Mouse (Mus musculus) ES-E14 (cell line): ENCODE measurements around the gene Adap2. TPM values are rescaled to one million over a fixed set of nuclear protein-coding genes. Genes with fewer than 3 reads are reported as not detected.
A peak's percentile ranks its signal among the peaks of the same experiment; 100 is the strongest.

Source experiments
- DNase-seq: peaks from one replicate; pipeline ENCODE4 v3.0.0-alpha.2; 2013; ENCODE audit warnings: low read depth, low spot score
- H3K27ac ChIP-seq: 2 replicates; pipeline ENCODE4 v1.5.1; 2012; ENCODE audit warnings: low read depth, mild to moderate bottlenecking, low read length, moderate library complexity, mixed read lengths; ENCODE audit not compliant: poor library complexity, insufficient read depth, severe bottlenecking
- H3K36me3 ChIP-seq: 2 replicates; pipeline ENCODE4 v1.6.1; 2012; ENCODE audit warnings: mild to moderate bottlenecking, low read length, moderate library complexity, mixed read lengths; ENCODE audit not compliant: control insufficient read depth, poor library complexity, insufficient read depth, severe bottlenecking
- H3K4me1 ChIP-seq, 2 experiments: fragments of 150-350 bp in 1 of 2; sonication (generic) in 1 of 2; 2 replicates each; pipeline ENCODE4 v1.6.1; 2012; ENCODE audit warnings: low read length in 2 of 2, mild to moderate bottlenecking in 1 of 2, mixed read lengths in 1 of 2; ENCODE audit not compliant: control insufficient read depth in 2 of 2, insufficient read depth in 2 of 2, poor library complexity in 1 of 2
- H3K4me3 ChIP-seq, 2 experiments: fragments of 150-350 bp in 1 of 2; sonication (generic) in 1 of 2; 2 replicates each; pipeline ENCODE4 v1.5.1; 2012; ENCODE audit warnings: low read length in 2 of 2, low read depth in 1 of 2, mild to moderate bottlenecking in 1 of 2, mixed read lengths in 1 of 2; ENCODE audit not compliant: insufficient read depth in 1 of 2, poor library complexity in 1 of 2, severe bottlenecking in 1 of 2
- H3K9ac ChIP-seq: 2 replicates; pipeline ENCODE4 v1.6.1; 2012; ENCODE audit warnings: low read depth, mild to moderate bottlenecking, low read length, mixed read lengths; ENCODE audit not compliant: poor library complexity, insufficient read depth, severe bottlenecking
- H3K9me3 ChIP-seq: fragments of 150-350 bp; sonication (generic); 2 replicates; pipeline ENCODE4 v1.6.1; 2012; ENCODE audit warnings: low read depth, mild to moderate bottlenecking, low read length; ENCODE audit not compliant: control insufficient read depth, insufficient read depth
- CHD2 ChIP-seq: IDR thresholded peaks from 2 replicates; pipeline ENCODE4 v1.6.1; 2014; ENCODE audit warnings: mild to moderate bottlenecking, low read depth, low read length, inconsistent platforms
- HCFC1 ChIP-seq: IDR thresholded peaks from 2 replicates; pipeline ENCODE4 v1.6.1; 2012; ENCODE audit warnings: low read length, inconsistent platforms, borderline replicate concordance; ENCODE audit not compliant: insufficient read depth
- MAFK ChIP-seq: IDR thresholded peaks from 2 replicates; pipeline ENCODE4 v1.6.1; 2014; ENCODE audit warnings: mild to moderate bottlenecking, low read depth, low read length, inconsistent platforms; ENCODE audit not compliant: insufficient read depth
- ZC3H11A ChIP-seq: IDR thresholded peaks from 2 replicates; pipeline ENCODE4 v1.6.1; 2012; ENCODE audit warnings: low read depth, mild to moderate bottlenecking, inconsistent platforms, low read length, borderline replicate concordance
- ZNF384 ChIP-seq: IDR thresholded peaks from 2 replicates; pipeline ENCODE4 v1.6.1; 2012; ENCODE audit warnings: low read depth, low read length, inconsistent platforms
- in situ Hi-C, 2 experiments: fragments of 600-800 bp; cut with MboI; formaldehyde crosslinking; loops; one replicate each; pipeline ENCODE4 v1.15.1; 2025; ENCODE audit warnings: low sequenced_read_pairs in 2 of 2, inconsistent platforms in 1 of 2; ENCODE audit not compliant: unreplicated experiment in 2 of 2
- total RNA-seq: library from RNA; depleted of rRNA; stranded (reverse); fragments of 300-350 nt; gene quantifications from 2 replicates; pipeline ENCODE4 v1.2.3, GENCODE M21; 2012

The Adap2 gene
- total RNA-seq, 1 experiment: 2.8 TPM

- TF ChIP-seq ZNF384: no peak
- no peak for TF ChIP-seq MAFK
- TF ChIP-seq ZC3H11A: no peak
- no peak for TF ChIP-seq HCFC1
- no peak for TF ChIP-seq CHD2
- in situ Hi-C loops: no loop called here
- no peak overlapping the region for H3K4me3 ChIP-seq
These were observed 50.1 kb downstream of the Adap2 start for GRCm38 (mm10) chr11:80204037-80204436.

GRCm38 (mm10) chr11:80204941-80205340, 51.0 kb downstream of the Adap2 start:
- H3K27ac ChIP-seq: no peak overlapping the region
- no peak for DNase-seq
- no peak overlapping the region for H3K9ac ChIP-seq
- peaks cover 0 to 2% of the 10 kb centered on the region in 2 experiments; a peak in 2 of 4 replicates for H3K4me1 ChIP-seq
- no peaks in the 10 kb centered on the region for H3K9me3 ChIP-seq
- in situ Hi-C loops: no loop called here
- no peak overlapping the region for H3K4me3 ChIP-seq
- H3K36me3 ChIP-seq: no peaks in the 10 kb centered on the region
- TF ChIP-seq HCFC1 (no peak), ZC3H11A (no peak), MAFK (no peak), ZNF384 (no peak), CHD2 (no peak)

More at GRCm38 (mm10) chr11:80204037-80204436, 50.1 kb downstream of the Adap2 start:
- Histone ChIP-seq H3K4me1 (no peaks in the 10 kb centered on the region; a peak in 1 of 4 replicates), H3K9me3 (no peaks in the 10 kb centered on the region), H3K9ac (no peak overlapping the region), H3K36me3 (no peaks in the 10 kb centered on the region), H3K27ac (no peak overlapping the region)
- DNase-seq: no peak

- no peak for DNase-seq
- Histone ChIP-seq H3K27ac (no peak overlapping the region), H3K9me3 (no peaks in the 10 kb centered on the region), H3K9ac (no peak overlapping the region; the same call in 1 of the 2 replicates), H3K36me3 (peaks cover 2% of the 10 kb centered on the region; the same call in 1 of the 2 replicates), H3K4me3 (peak overlapping the region in 1 of 2 experiments; percentile 99; a peak in 1 of 4 replicates), H3K4me1 (peaks cover 2% of the 10 kb centered on the region in 2 experiments; a peak in 3 of 4 replicates)
- TF ChIP-seq ZNF384 (no peak), CHD2 (no peak), ZC3H11A (no peak), MAFK (no peak), HCFC1 (no peak)
- in situ Hi-C loops: no loop called here
These were observed 54.6 kb downstream of the Adap2 start for GRCm38 (mm10) chr11:80208465-80208859.

- DNase-seq: peak; percentile 94
- Histone ChIP-seq H3K9ac (peak within 1 kb of the TSS; percentile 94), H3K9me3 (no peaks in the 10 kb centered on the region), H3K4me3 (peak within 1 kb of the TSS; percentile 87 to 99), H3K4me1 (peaks cover 2% of the 10 kb centered on the region in 2 experiments; a peak in 3 of 4 replicates), H3K36me3 (peaks cover 2% of the 10 kb centered on the region; the same call in 1 of the 2 replicates), H3K27ac (peak within 1 kb of the TSS; percentile 49)
- TF ChIP-seq ZNF384 (peak; percentile 96), HCFC1 (peak; percentile 71), CHD2 (no peak), ZC3H11A (no peak), MAFK (no peak)
- in situ Hi-C loops: no loop called here
These were observed 55.2 kb downstream of the Adap2 start, which contains the start of gene Rhot1 for GRCm38 (mm10) chr11:80208860-80209800. Rhot1 (plus strand) TSS chr11:80209019.
